Mouse (Mus musculus): ENCODE results near the gene Gpx4. TPM values are rescaled to one million over a fixed set of nuclear protein-coding genes. Genes with fewer than 3 reads are reported as not detected.

Gpx4 gene
- total RNA-seq, 2 experiments from 2014 or later: 494 to 526 TPM

GRCm38 (mm10) chr10:80016931-80017330 lies 30.0 kb upstream of the Gpx4 start:
- peak overlapping the region; percentile 8; the same call in 1 of the 2 replicates for H3K4me3 ChIP-seq
- TF ChIP-seq CTCF (IDR thresholded peaks at IDR 0.05): no peak
- intact Hi-C loops (cut with DNase I): no loop called here
- no peak overlapping the region for H3K27ac ChIP-seq
- DNase-seq (ENCODE audit: extremely low spot score in 1 of 2, low spot score in 2 of 2): no peak

DNA sequence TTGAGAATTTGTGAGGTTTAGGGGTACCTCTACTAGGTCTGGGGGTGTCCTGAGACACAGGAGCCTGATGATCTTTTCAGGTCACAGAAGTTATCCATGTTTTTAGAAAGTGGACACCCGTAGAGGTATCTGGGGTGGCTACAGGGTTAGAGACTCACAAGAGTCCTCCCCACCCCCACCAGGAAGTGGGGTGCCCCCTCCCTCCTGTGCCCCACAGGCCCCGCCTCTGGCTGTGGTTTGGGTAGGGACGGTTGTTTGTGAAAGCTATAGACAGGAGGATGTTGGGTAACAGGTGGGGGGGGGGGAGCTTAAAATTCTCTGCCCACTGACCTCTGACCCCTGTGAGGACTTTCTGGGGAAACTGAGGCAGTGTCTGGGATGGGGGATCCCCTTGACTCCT lies 29.6 kb upstream of the Gpx4 start:
- intact Hi-C loops (cut with DNase I): no loop called here
- Histone ChIP-seq H3K4me3 (no peak overlapping the region), H3K27ac (no peak overlapping the region)
- TF ChIP-seq CTCF (IDR thresholded peaks at IDR 0.05): no peak
- DNase-seq (ENCODE audit: extremely low spot score in 1 of 2, low spot score in 2 of 2): no peak

DNA sequence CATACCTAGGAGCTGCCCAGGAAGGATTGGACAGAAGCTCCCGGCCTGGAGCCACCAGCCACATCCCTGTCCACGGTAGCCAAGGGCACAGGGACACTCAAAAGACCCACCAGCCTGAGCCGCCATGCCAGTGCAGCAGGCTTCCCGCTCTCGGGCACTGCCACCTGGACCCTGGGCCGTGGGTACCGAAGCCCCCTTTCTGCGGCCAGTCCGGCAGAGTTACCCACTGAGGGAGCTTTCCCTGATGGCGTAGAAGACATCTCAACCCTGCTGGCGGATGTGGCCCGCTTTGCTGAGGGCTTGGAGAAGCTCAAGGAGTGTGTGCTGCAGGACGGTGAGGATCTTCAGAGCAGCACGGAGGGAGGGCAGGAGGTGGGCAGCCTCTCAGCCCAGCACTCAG lies 29.2 kb upstream of the Gpx4 start:
- TF ChIP-seq CTCF (IDR thresholded peaks at IDR 0.05): no peak
- DNase-seq (ENCODE audit: extremely low spot score in 1 of 2, low spot score in 2 of 2): no peak
- no peak overlapping the region for H3K4me3 ChIP-seq
- no peak overlapping the region for H3K27ac ChIP-seq
- intact Hi-C loops (cut with DNase I): no loop called here

DNA sequence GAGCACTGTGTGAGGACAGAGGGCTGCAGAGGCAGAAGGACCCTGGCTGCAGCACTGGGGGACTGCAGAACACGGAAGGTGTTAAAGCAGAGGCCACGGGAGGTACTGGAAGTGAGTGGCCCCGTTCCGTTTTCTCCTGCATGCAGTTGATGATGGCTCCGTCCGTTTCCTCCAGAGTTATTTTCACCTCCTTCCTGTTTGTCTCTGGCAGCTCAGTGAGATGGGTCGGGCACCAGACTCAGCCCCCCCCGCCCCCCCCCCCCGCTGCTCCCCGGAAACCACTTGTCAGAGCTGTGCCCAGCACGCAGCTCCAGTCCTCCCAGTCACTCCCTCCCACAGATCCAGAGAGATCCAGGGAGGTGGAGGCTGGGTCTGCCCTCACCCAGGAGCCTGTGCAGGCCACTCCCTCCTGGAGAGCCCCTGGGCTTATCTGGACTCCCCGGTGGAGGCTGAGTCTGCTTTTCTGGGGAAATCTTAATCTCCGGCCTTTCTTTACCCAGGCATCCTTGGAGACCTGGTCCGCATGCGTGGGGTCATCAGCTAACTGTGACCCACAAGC lies 28.1 kb upstream of the Gpx4 start:
- no peak for DNase-seq (ENCODE audit: extremely low spot score in 1 of 2, low spot score in 2 of 2)
- Histone ChIP-seq H3K4me3 (no peak overlapping the region), H3K27ac (no peak overlapping the region)
- TF ChIP-seq CTCF (IDR thresholded peaks at IDR 0.05): no peak; the same call in 1 of the 2 replicates
- intact Hi-C loops (cut with DNase I): no loop called here

- DNase-seq (ENCODE audit: extremely low spot score in 1 of 2, low spot score in 2 of 2): no peak
- Histone ChIP-seq H3K27ac (no peak overlapping the region), H3K4me3 (no peak overlapping the region)
- intact Hi-C loops (cut with DNase I): no loop called here
- TF ChIP-seq CTCF (IDR thresholded peaks at IDR 0.05): no peak; the same call in 1 of the 2 replicates
Measured at GRCm38 (mm10) chr10:80019471-80020131, 27.4 kb upstream of the Gpx4 start.

- TF ChIP-seq CTCF (IDR thresholded peaks at IDR 0.05): no peak
- no peak for DNase-seq (ENCODE audit: extremely low spot score in 1 of 2, low spot score in 2 of 2)
- Histone ChIP-seq H3K4me3 (no peak overlapping the region), H3K27ac (no peak overlapping the region)
- intact Hi-C loops (cut with DNase I): no loop called here
Measured at GRCm38 (mm10) chr10:80020191-80020590, 26.8 kb upstream of the Gpx4 start.

- no peak overlapping the region for H3K27ac ChIP-seq
Measured at GRCm38 (mm10) chr10:80020603-80021319, 26.2 kb upstream of the Gpx4 start.

GRCm38 (mm10) chr10:80021320-80021641 lies 25.7 kb upstream of the Gpx4 start:
- no peak overlapping the region for H3K4me3 ChIP-seq
- no peak overlapping the region for H3K27ac ChIP-seq
- DNase-seq (ENCODE audit: extremely low spot score in 1 of 2, low spot score in 2 of 2): no peak
- no peak for TF ChIP-seq CTCF (IDR thresholded peaks at IDR 0.05)
- intact Hi-C loops (cut with DNase I): no loop called here

More at GRCm38 (mm10) chr10:80020603-80021319, 26.2 kb upstream of the Gpx4 start:
- intact Hi-C loops (cut with DNase I): no loop called here
- no peak overlapping the region for H3K4me3 ChIP-seq
- no peak; the same call in 1 of the 2 replicates for TF ChIP-seq CTCF (IDR thresholded peaks at IDR 0.05)
- DNase-seq (ENCODE audit: extremely low spot score in 1 of 2, low spot score in 2 of 2): no peak

DNA sequence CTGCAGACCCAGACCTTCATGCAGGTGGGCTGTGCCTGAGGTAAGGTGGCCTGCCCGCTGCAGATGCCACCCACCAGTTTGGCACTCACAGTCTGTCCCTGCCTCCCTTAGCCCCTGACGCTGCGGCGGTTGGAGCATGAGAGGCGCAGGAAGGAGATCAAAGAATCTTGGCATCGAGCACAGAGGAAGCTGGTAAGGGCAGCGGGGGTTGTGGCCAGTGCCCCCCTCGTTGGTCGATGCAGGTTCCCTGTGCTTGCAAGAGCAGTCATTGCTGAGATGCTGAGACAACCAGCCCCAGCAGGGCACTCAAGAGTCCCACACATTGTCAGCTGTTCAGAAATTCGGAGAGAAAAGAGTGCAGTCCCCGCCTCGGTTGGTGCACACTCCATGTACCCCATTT lies 24.8 kb upstream of the Gpx4 start:
- Histone ChIP-seq H3K4me3 (no peak overlapping the region), H3K27ac (no peak overlapping the region)
- intact Hi-C loops (cut with DNase I): loop anchor here (2.0 kb wide), 1 partner anchor 17 kb away; no protein-coding TSS in a partner anchor
- DNase-seq (ENCODE audit: extremely low spot score in 1 of 2, low spot score in 2 of 2): no peak
- TF ChIP-seq CTCF (IDR thresholded peaks at IDR 0.05): no peak

DNA sequence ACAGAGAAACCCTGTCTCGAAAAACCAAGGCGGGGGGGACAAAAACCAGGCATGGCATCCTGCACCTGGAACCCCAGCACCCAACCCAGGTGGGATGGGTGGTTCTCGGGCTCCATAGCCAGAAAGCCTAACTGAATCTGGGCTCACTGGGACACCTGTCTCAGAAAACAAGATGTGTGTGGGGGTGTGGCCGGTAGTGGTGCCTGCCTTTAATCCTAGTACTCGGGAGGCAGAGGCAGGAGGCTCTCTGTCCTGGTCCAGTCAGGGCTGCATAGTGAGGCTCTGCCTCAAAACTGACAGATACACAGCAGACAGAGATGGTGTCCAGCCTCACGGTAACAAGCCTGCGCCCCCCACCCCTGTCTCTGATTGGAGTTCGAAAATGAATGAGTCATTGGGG lies 24.2 kb upstream of the Gpx4 start:
- no peak for TF ChIP-seq CTCF (IDR thresholded peaks at IDR 0.05)
- no peak for DNase-seq (ENCODE audit: extremely low spot score in 1 of 2, low spot score in 2 of 2)
- Histone ChIP-seq H3K4me3 (no peak overlapping the region), H3K27ac (no peak overlapping the region)
- intact Hi-C loops (cut with DNase I): loop anchor here (2.0 kb wide), 1 partner anchor 18 kb away; no protein-coding TSS in a partner anchor

GRCm38 (mm10) chr10:80023758-80024157 lies 23.2 kb upstream of the Gpx4 start:
- intact Hi-C loops (cut with DNase I): loop anchor here (2.0 kb wide), 1 partner anchor 19 kb away; no protein-coding TSS in a partner anchor
- Histone ChIP-seq H3K27ac (no peak overlapping the region), H3K4me3 (no peak overlapping the region)
- TF ChIP-seq CTCF (IDR thresholded peaks at IDR 0.05): no peak
- no peak for DNase-seq (ENCODE audit: extremely low spot score in 1 of 2, low spot score in 2 of 2)

GRCm38 (mm10) chr10:80024229-80025043 lies 22.5 kb upstream of the Gpx4 start:
- no peak for TF ChIP-seq CTCF (IDR thresholded peaks at IDR 0.05)
- H3K4me3 ChIP-seq: no peak overlapping the region
- intact Hi-C loops (cut with DNase I): no loop called here
- H3K27ac ChIP-seq: no peak overlapping the region
- DNase-seq (ENCODE audit: extremely low spot score in 1 of 2, low spot score in 2 of 2): no peak
